Mouse (Mus musculus) R1 (cell line): ENCODE data around the gene Btbd35f5.
"Not testable (repeated sequence)": the region's sequence is repeated elsewhere in the genome, so short reads cannot be mapped to it uniquely, and the experiment has no call there.

Experiments used
- DNase-seq: peaks from one replicate; pipeline ENCODE4 v3.0.0-alpha.2; 2018; ENCODE audit warnings: low read depth, low spot score

Gene Btbd35f5

DNA sequence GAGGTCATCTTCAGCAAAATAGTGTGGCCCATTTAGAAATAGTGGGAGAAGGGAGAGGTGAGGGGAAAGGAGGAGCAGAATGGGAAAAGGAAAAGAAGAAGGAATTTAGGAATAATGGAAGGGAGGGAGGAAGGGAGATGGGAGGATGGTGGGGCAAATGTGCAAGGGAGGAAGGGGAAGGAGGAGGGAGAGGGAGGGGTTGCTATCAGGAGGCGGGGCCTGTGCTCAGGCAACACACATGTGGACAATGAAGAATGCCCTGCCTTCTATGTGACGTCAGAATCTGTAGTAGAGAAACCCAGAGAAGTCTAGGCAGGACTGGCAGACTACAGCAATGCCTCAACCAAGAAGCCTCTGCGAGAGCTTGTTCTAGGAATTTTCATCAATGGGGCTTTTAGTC lies at the start of gene Btbd35f5:
Gene Btbd35f5, plus strand, starts transcription at position 301 of the 400 bp plus-strand sequence.
- not testable (repeated sequence) for DNase-seq

DNA sequence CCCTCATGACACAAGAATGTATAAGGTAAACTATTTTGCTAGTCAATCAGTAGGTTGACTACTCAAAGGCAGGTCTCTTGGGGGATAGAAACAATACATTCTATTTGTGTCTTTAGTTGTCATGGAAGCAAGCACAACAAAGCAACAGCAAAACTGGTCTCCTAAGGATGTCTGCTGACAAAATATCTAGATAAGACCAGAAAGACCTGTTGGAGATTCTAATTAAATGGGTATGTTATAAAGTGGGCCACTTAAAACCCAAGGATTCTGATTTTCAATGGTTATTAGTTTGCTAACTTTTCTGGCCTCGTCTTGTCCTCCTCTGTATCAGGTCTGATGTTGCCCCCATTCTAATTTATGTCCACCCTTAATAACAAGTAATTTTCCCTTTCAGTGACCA lies 32.2 kb upstream of the Btbd35f5 start, which contains the start of gene Gm21789:
Gene Gm21789, plus strand, starts transcription at position 301 of the 400 bp plus-strand sequence.
- not testable (repeated sequence) for DNase-seq
